Mouse (Mus musculus): Measurements from ENCODE around the gene H2-D1. TPM values are rescaled to one million over a fixed set of nuclear protein-coding genes. Genes with fewer than 3 reads are reported as not detected.
A peak's percentile ranks its signal among the peaks of the same experiment; 100 is the strongest.

Gene H2-D1
- total RNA-seq (2021), result 10 to 100 TPM; 20.3 to 25.3 TPM
- long read RNA-seq, experiment 1, transcript H2-D1-202 (8 exons, 2,102 nt), result major isoform, 45 of 55 reads
- long read RNA-seq, experiment 1, partial matches to known transcripts, result 4 of 55 reads
- long read RNA-seq, experiment 1, other reads (novel, unspliced or antisense), result 6 of 55 reads
- long read RNA-seq, experiment 2, transcript H2-D1-202 (8 exons, 2,102 nt), result major isoform, 30 of 41 reads
- long read RNA-seq, experiment 2, partial matches to known transcripts, result 7 of 41 reads
- long read RNA-seq, experiment 2, other reads (novel, unspliced or antisense), result 4 of 41 reads

DNA sequence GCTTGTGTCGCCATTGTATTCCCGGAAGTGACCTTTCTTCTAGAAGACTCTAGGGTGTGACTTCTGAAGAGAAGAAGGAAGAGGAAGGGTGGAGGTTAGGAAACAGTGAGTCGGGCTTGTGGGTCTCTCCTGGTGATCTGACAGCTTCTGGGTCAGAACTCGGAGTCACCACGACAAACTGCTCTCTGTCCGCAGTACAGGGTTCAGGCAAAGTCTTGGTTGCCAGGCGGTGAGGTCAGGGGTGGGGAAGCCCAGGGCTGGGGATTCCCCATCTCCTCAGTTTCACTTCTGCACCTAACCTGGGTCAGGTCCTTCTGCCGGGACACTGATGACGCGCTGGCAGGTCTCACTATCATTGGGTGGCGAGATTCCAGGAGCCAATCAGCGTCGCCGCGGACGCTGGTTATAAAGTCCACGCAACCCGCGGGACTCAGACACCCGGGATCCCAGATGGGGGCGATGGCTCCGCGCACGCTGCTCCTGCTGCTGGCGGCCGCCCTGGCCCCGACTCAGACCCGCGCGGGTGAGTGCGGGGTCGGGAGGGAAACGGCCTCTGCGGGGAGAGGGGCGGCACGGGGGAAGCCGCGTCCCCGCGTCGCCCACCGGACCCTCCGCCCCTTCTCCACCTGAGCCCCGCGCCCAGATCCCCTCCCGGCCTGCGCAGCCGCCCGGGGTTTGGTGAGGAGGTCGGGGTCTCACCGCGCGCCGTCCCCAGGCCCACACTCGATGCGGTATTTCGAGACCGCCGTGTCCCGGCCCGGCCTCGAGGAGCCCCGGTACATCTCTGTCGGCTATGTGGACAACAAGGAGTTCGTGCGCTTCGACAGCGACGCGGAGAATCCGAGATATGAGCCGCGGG lies at the start of gene H2-D1:
H2-D1 (plus strand) TSS at position 67 of the 859 bp plus-strand sequence.
- no peak for TF ChIP-seq CTCF (IDR thresholded peaks at IDR 0.05)
- H3K27ac ChIP-seq, result peak within 1 kb of the TSS; percentile 17; the same call in 1 of the 2 replicates
- peak within 1 kb of the TSS; percentile 67 for H3K4me3 ChIP-seq
- peak; percentile 93 to 98 for DNase-seq (ENCODE audit: extremely low spot score in 1 of 2, low spot score in 2 of 2)
- intact Hi-C loops (cut with DNase I), result no loop called here

- DNase-seq (ENCODE audit: extremely low spot score in 1 of 2, low spot score in 2 of 2), result no peak
- no peak overlapping the region for H3K27ac ChIP-seq
- intact Hi-C loops (cut with DNase I), result no loop called here
Measured at GRCm38 (mm10) chr17:35213071-35213470, 49.5 kb upstream of the H2-D1 start.

GRCm38 (mm10) chr17:35218516-35219193 lies 43.9 kb upstream of the H2-D1 start:
- H3K4me3 ChIP-seq, result no peak overlapping the region
- TF ChIP-seq CTCF (IDR thresholded peaks at IDR 0.05), result no peak
- intact Hi-C loops (cut with DNase I), result no loop called here
- H3K27ac ChIP-seq, result peak overlapping the region; percentile 7; the same call in 1 of the 2 replicates
- no peak for DNase-seq (ENCODE audit: extremely low spot score in 1 of 2, low spot score in 2 of 2)

More at GRCm38 (mm10) chr17:35213071-35213470, 49.5 kb upstream of the H2-D1 start:
- TF ChIP-seq CTCF (IDR thresholded peaks at IDR 0.05), result no peak
- H3K4me3 ChIP-seq, result no peak overlapping the region

- intact Hi-C loops (cut with DNase I), result no loop called here
- no peak for TF ChIP-seq CTCF (IDR thresholded peaks at IDR 0.05)
- 0 out of 2 replicates have a peak overlapping the region, but pooled peaks have one; percentile 4 for H3K27ac ChIP-seq
- no peak overlapping the region for H3K4me3 ChIP-seq
- DNase-seq (ENCODE audit: extremely low spot score in 1 of 2, low spot score in 2 of 2), result no peak
Measured at GRCm38 (mm10) chr17:35219601-35220041, 42.9 kb upstream of the H2-D1 start.

GRCm38 (mm10) chr17:35220156-35220952 lies 42.2 kb upstream of the H2-D1 start, which contains the start of gene Gm16181:
Gene Gm16181 (plus strand): TSS chr17:35220834.
- intact Hi-C loops (cut with DNase I), result no loop called here
- TF ChIP-seq CTCF (IDR thresholded peaks at IDR 0.05), result no peak
- 0 out of 2 replicates have a peak within 1 kb of the TSS, but pooled peaks have one; percentile 4 for H3K27ac ChIP-seq

DNA sequence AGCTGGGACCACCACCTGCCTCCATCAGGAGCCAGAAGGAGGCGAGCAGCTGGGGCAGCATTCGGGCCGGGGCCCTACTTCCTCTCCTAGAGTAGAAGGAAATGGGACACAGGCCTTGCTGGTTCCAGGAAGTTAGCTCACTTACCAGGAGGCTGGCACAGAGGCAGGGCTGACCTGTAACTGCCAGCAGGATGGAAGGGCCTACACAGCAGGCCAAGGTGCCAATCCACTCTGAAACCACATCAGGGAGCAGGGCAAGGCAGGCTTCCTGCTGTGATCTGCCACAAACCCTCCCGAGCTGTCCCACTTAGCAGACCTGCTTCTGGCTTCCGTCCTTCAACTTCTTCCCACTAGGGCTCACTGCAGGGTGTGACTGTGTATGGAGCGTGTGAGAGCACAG lies 40.2 kb upstream of the H2-D1 start:
- intact Hi-C loops (cut with DNase I), result no loop called here
- Histone ChIP-seq H3K4me3 (no peak overlapping the region), H3K27ac (no peak overlapping the region)
- TF ChIP-seq CTCF (IDR thresholded peaks at IDR 0.05), result no peak
- no peak for DNase-seq (ENCODE audit: extremely low spot score in 1 of 2, low spot score in 2 of 2)

More at GRCm38 (mm10) chr17:35220156-35220952, 42.2 kb upstream of the H2-D1 start, which contains the start of gene Gm16181:
- no peak for DNase-seq (ENCODE audit: extremely low spot score in 1 of 2, low spot score in 2 of 2)
- H3K4me3 ChIP-seq, result no peak within 1 kb of the TSS

GRCm38 (mm10) chr17:35224641-35225040 lies 37.9 kb upstream of the H2-D1 start:
- no peak; the same call in 1 of the 2 replicates for TF ChIP-seq CTCF (IDR thresholded peaks at IDR 0.05)
- intact Hi-C loops (cut with DNase I), result no loop called here
- H3K4me3 ChIP-seq, result no peak overlapping the region
- no peak for DNase-seq (ENCODE audit: extremely low spot score in 1 of 2, low spot score in 2 of 2)
- H3K27ac ChIP-seq, result no peak overlapping the region

DNA sequence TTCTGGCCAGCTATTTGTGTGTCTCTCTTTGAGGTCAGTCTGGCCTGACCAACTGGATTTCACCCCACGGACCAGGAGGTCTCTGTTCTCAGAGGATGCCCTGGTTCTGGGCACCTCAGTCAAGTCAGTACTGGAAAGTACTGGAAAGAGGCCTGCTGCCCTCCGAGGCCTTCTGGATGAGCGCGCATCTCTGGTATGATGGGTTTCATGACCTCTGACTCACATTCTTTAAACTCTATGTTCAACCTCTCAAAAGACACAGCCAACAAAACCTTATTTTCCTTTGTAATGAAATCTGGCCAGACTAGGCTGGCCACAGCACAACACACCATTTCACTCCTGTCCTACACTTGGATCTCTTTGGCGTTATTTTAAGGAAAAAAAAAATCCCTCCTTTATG lies 37.1 kb upstream of the H2-D1 start:
- no peak overlapping the region for H3K27ac ChIP-seq
- DNase-seq (ENCODE audit: extremely low spot score in 1 of 2, low spot score in 2 of 2), result no peak
- no peak for TF ChIP-seq CTCF (IDR thresholded peaks at IDR 0.05)

DNA sequence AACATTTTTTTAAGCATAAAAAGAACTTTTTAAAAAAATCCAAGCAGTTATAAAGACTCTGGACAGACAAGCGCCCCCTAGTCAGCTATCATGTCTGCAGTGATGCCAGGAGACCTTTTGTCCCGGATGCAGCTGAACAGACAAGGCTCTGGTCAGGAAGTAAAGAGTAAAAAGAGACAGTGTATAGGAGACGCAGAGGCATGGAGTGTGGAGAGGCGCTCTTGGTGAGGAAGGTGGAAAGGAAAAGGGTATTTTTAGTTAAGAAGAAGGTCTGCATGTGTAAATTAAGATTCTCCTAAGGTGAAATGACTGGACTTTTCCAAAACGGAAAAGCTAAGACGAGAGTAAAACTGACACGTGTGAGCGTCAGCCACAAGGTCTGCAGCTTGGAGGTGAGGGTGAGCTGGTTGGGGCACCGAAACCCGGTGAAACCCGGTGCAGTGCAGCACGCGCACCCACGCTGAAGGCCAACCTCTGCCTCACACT lies 35.9 kb upstream of the H2-D1 start:
- no peak overlapping the region for H3K27ac ChIP-seq
- intact Hi-C loops (cut with DNase I), result no loop called here

More for the DNA sequence above, 37.1 kb upstream of the H2-D1 start:
- H3K4me3 ChIP-seq, result no peak overlapping the region
- intact Hi-C loops (cut with DNase I), result no loop called here

GRCm38 (mm10) chr17:35231022-35231421 lies 31.5 kb upstream of the H2-D1 start:
- intact Hi-C loops (cut with DNase I), result loop anchor here (5.0 to 10.0 kb wide), 2 partner anchors 206 to 339 kb away; partner anchors contain the start of gene Sapcd1
- TF ChIP-seq CTCF (IDR thresholded peaks at IDR 0.05), result no peak
- Histone ChIP-seq H3K4me3 (no peak overlapping the region), H3K27ac (no peak overlapping the region)
- no peak for DNase-seq (ENCODE audit: extremely low spot score in 1 of 2, low spot score in 2 of 2)

More for the DNA sequence above, 35.9 kb upstream of the H2-D1 start:
- no peak for TF ChIP-seq CTCF (IDR thresholded peaks at IDR 0.05)
- no peak for DNase-seq (ENCODE audit: extremely low spot score in 1 of 2, low spot score in 2 of 2)
- no peak overlapping the region for H3K4me3 ChIP-seq

All from left cerebral cortex, adult 2 months (tissue).